Mouse (Mus musculus) bone marrow, adult 2 months (tissue): ENCODE data around the gene Aplf.

ENCODE experiments used
- CTCF ChIP-seq: fragments of 200-500 bp; IDR thresholded peaks from 2 replicates; pipeline ENCODE4 v1.5.1; 2011; ENCODE audit warnings: low read length, control low read depth; ENCODE audit not compliant: control insufficient read depth, insufficient read depth
- POLR2A ChIP-seq: fragments of 200-500 bp; IDR thresholded peaks from 2 replicates; pipeline ENCODE4 v1.6.1; 2011; ENCODE audit warnings: low read depth, mild to moderate bottlenecking, control low read depth, low read length, borderline replicate concordance; ENCODE audit not compliant: control insufficient read depth

DNA sequence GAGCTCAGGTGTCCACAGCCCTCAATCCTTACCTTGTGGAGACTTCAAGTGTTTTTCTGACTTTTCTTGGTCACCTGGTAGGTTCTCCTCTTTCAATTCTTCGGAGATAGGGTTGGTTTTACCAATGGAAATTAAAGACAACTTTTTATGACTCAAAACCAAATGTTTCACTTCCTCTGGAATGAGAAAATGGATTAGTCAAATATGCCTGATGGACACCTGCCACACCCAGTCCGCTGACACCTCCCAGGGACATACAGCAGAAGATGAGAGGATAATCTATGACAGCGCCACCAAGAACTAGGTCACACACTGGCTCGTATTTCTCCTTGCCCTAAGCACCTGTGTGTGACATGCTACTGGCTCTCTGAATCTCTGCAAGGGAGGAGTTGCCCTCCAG lies 42.1 kb upstream of the Aplf start:
- no peak for TF ChIP-seq CTCF
- no peak for TF ChIP-seq POLR2A
